Mouse (Mus musculus) stomach, postnatal 0 days (tissue): ENCODE measurements around the gene Itga9.

Experiments
- CTCF ChIP-seq: IDR thresholded peaks from 2 replicates; pipeline ENCODE4 v1.5.1; 2016; ENCODE audit warnings: antibody characterized with exemption, low read depth, mild to moderate bottlenecking, moderate library complexity
- EP300 ChIP-seq: optimal IDR thresholded peaks from 2 replicates; pipeline ENCODE3; 2016; ENCODE audit warnings: antibody characterized with exemption

GRCm38 (mm10) chr9:118596767-118597166, 9.7 kb upstream of the Itga9 start:
- TF ChIP-seq CTCF, result no peak
- no peak for TF ChIP-seq EP300
